Mouse (Mus musculus) liver, adult (tissue): ENCODE measurements around the gene Kif13a.
A peak's percentile ranks its signal among the peaks of the same experiment; 100 is the strongest.

ENCODE experiments used
- GATA4 ChIP-seq: IDR thresholded peaks from 2 replicates; pipeline ENCODE4 v1.6.1; 2014; ENCODE audit warnings: mild to moderate bottlenecking, low read length; ENCODE audit not compliant: insufficient replicate concordance

Gene Kif13a

GRCm38 (mm10) chr13:46932846-46933245 lies 3.2 kb upstream of the Kif13a start:
- TF ChIP-seq GATA4 = no peak

- peak; percentile 42; the same call in 1 of the 2 replicates for TF ChIP-seq GATA4
Observed at GRCm38 (mm10) chr13:46932049-46932448, 2.4 kb upstream of the Kif13a start.

- TF ChIP-seq GATA4 = no peak
Observed at GRCm38 (mm10) chr13:46930659-46931046, 986 bp upstream of the Kif13a start.

GRCm38 (mm10) chr13:46928961-46929691 lies 541 bp downstream of the Kif13a start:
- no peak for TF ChIP-seq GATA4

- no peak for TF ChIP-seq GATA4
Observed at GRCm38 (mm10) chr13:46928404-46928803, 1.3 kb downstream of the Kif13a start.

DNA sequence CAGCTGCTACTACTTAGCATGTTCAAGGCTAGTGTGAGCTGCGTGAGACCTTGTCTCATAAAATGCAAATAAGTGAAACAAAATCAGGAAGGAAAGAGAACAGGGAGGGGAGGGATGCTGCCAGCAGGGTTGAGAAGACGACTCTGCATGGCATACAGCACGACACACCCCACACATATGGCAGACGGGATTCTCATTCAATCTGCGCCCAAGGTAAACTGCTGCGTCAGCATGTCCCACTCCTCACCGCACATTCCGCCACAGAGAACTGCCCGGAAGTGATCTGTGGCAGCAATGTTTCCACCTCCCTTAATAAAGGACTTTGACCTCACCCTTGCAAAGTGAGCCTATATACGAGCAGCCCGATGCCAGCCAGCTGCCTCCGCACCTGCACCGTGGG lies 4.0 kb downstream of the Kif13a start:
- TF ChIP-seq GATA4 = no peak

GRCm38 (mm10) chr13:46921559-46921958 lies 8.1 kb downstream of the Kif13a start:
- no peak for TF ChIP-seq GATA4

DNA sequence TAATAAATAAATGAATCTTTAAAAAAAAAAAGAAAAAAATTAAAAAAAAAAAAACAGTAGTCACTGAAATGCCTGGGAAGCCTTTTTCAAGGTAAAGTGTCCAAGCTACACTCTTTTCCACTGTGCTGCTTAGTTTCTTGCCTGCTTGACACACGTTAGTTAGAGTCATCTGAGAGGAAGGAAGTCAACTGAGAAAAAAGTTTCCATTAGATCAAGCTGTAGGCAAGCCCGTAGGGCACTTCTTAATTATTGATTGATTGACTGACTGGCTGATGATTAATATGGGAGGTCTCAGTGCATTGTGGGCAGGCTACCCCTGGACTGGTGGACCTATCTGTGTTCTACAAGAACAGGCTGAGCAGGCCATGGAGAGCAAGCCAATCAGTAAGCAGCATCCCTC lies 9.9 kb downstream of the Kif13a start:
- no peak for TF ChIP-seq GATA4

DNA sequence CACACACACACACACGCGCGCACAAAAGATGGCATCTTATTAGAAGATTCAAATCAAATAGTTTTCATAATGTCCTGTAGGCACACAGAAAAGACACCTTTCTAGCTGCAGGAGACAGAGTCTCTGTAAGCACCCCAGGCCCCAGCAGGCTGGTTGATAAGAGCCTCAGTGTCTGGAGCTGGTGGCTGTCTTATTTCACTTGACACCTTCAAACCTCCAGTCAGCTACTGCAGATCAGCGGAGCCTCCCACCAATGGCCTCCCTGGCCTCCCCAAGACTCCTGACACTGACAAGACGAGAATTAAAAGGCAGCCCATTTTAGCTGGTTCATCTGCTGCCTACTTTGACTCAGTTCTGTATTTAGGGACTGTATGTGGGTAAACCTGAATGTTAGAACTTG lies 11.2 kb downstream of the Kif13a start:
- no peak for TF ChIP-seq GATA4

DNA sequence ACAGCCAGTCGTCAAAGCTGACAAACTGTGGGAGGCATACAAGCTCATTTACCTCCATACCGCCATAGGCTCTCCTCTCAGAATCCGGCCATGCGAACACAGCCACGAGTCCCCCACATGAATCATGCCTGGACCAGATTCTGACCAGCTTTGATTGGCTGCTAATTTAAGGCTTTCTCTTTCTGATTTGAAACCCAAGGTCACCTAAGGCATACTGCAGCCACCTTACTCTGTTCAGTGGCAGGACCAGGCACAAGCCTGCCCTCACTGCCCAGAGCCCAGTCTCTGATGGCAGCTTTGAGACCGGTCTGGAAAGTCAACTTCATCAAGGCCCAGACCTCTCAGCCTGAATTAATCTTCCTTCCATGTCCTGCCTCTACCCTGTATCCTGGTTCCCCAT lies 17.7 kb downstream of the Kif13a start:
- TF ChIP-seq GATA4 = no peak

- no peak for TF ChIP-seq GATA4
Observed at GRCm38 (mm10) chr13:46911018-46911419, 18.6 kb downstream of the Kif13a start.

DNA sequence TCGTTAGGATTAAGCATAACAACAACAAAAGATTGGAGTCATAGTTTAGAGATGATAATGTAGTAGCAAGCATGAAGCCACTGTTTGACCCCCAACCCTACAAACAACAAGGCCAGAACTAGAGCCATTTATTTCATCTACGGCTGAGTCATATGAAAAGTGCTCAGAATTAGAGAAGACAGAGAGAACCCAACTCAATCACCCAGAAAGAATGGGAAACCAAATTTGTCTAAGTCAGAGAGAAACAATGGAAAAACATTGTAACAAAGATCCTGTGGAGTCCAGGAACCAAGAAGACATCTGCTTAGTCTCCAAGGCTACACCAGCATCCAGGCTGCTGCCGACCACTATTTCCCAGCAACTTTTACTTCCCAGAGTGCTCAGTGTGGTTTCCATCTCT lies 19.7 kb downstream of the Kif13a start:
- TF ChIP-seq GATA4 = no peak

GRCm38 (mm10) chr13:46909005-46909565 lies 20.6 kb downstream of the Kif13a start:
- no peak for TF ChIP-seq GATA4

DNA sequence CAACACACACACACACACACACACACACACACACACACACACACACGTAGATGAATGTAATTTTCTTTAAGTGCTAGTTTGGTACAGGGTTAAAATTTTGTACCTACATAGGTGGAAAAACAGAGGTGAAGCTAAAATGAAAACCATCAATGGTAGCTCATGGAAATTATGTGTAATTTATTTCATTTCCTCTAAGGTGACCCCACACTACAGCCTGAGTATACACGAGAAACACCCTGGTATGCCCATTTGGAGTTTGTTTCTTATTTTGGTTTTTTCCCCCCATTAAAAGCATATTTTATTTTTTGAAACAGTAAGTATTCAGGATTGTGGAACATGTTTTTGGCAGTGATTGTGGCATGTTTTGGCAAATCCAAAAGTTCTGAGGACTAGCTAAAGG lies 21.3 kb downstream of the Kif13a start:
- TF ChIP-seq GATA4 = no peak

GRCm38 (mm10) chr13:46907861-46908260 lies 21.8 kb downstream of the Kif13a start:
- TF ChIP-seq GATA4 = no peak

DNA sequence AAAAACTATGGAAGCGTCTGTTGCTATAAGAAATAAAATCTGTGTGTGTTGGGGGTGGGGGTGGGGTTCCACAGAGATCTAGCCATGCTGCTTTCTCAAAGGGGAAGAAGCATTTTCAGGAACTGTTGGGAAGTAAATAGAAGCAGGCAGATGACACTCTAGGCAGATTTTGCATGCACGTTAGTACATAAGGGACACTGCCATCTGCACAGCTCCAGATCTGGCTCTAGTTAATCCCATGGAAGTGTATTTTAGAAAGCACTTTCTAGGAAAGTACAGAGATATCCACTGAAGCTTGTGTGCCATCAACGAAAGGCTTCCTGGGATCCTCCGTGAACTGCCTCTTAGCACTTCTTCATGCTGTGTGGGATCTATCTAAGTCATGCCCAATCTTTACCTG lies 22.6 kb downstream of the Kif13a start:
- no peak for TF ChIP-seq GATA4

DNA sequence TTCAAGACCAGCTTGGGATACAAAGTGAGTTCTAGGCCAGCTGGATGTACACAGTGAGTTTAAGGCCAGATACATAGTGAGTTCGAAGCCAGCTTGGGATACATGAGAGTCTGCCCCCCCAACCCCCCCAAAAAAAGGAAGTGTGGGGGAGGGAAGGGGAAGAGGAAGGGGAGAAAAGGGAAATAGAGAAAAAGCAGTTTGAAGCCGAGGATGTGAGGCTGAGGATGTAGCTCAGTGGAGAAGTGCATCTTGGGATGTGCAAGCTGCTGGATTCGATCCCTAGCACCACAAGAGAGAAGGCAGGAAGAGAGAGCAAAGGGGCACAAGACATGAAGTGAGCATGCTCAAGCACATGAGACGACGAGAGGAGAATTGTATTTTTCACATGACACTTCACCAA lies 23.7 kb downstream of the Kif13a start:
- no peak for TF ChIP-seq GATA4
